Mouse (Mus musculus): ENCODE measurements at regions not wholly inside any gene's neighbourhood (a gene's known extent, or its start where the extent isn't known, plus 50 kb on each side); places are given as distances from the start of the nearest gene placed in this dataset.

DNA sequence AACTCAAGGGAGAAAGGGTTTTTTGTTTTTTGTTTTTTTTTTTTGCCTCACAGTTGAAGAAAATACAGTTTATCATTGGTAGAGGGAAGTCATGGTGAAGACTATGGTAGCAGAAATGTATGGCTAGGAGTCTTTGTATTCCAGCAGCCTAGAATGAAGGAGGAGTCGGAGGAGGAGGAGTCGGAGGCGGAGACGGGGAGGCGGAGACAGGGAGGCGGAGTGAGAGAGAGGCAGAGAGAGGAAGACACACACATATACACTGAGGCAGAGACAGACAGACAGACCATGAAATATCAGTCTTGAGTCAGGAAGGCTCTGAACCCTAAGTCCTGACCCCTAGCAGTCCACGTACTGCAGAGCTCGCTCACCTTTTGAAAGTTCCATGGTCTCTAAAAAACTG lies 95.0 kb upstream of the Fhl2 start:
- no peak overlapping the region for H3K4me2 ChIP-seq (replicated peaks)
- H3K9me3 ChIP-seq: no peaks in the 10 kb centered on the region
- no peak for ATAC-seq (ENCODE audit: insufficient number of reproducible peaks, insufficient read depth, low FRiP score, low TSS enrichment)
- H3K27ac ChIP-seq: no peak overlapping the region
- 87% methylated on average over 8 of the region's 8 CpGs for WGBS
- H3K9ac ChIP-seq: no peak overlapping the region
- H3K27me3 ChIP-seq: no peaks in the 10 kb centered on the region
- H3K4me3 ChIP-seq: no peak overlapping the region
- no peaks in the 10 kb centered on the region for H3K4me1 ChIP-seq
- H3K36me3 ChIP-seq: no peaks in the 10 kb centered on the region

GRCm38 (mm10) chr1:43292561-43292960 lies 95.8 kb upstream of the Fhl2 start:
- H3K27me3 ChIP-seq: no peaks in the 10 kb centered on the region
- no peak overlapping the region for H3K4me3 ChIP-seq
- no peak overlapping the region for H3K4me2 ChIP-seq (replicated peaks)
- ATAC-seq (ENCODE audit: insufficient number of reproducible peaks, insufficient read depth, low FRiP score, low TSS enrichment): no peak
- H3K36me3 ChIP-seq: no peaks in the 10 kb centered on the region
- H3K9ac ChIP-seq: no peak overlapping the region
- H3K9me3 ChIP-seq: no peaks in the 10 kb centered on the region
- no peaks in the 10 kb centered on the region for H3K4me1 ChIP-seq
- WGBS: 88% methylated on average over 2 of the region's 2 CpGs
- no peak overlapping the region for H3K27ac ChIP-seq

GRCm38 (mm10) chr1:43294221-43295012 lies 97.6 kb upstream of the Fhl2 start:
- ATAC-seq (ENCODE audit: insufficient number of reproducible peaks, insufficient read depth, low FRiP score, low TSS enrichment): no peak
- 83% methylated on average over 11 of the region's 11 CpGs for WGBS

DNA sequence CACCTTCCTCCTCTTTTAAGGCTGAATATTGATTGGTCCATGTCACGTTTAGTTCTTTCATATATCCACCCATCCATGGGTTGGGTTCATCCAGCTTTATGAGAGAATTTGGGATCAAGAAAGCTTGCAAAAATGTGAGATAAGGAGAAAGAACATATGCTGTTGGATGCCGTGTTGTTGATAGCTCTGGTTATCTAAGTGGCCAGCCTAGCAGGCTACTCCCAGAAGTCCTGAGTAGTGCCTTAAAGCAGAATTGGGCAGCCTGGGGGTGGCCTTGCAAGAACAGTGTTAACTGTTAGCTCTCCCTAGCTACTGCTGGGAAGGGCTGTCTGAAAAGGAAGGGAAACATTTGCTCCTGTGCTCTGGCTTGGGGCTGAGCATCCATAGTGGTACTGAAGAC lies 100.8 kb upstream of the Fhl2 start:
- Histone ChIP-seq H3K27ac (no peak overlapping the region), H3K27me3 (no peaks in the 10 kb centered on the region), H3K4me1 (peaks cover 6% of the 10 kb centered on the region; the same call in 1 of the 2 replicates), H3K36me3 (no peaks in the 10 kb centered on the region), H3K9ac (no peak overlapping the region), H3K4me2 (replicated peaks) (no peak overlapping the region), H3K4me3 (no peak overlapping the region), H3K9me3 (no peaks in the 10 kb centered on the region)
- no peak for ATAC-seq (ENCODE audit: insufficient number of reproducible peaks, insufficient read depth, low FRiP score, low TSS enrichment)
- 85% methylated on average over 2 of the region's 2 CpGs for WGBS

More at GRCm38 (mm10) chr1:43294221-43295012, 97.6 kb upstream of the Fhl2 start:
- Histone ChIP-seq H3K27ac (no peak overlapping the region), H3K9ac (no peak overlapping the region), H3K4me2 (replicated peaks) (no peak overlapping the region), H3K4me3 (no peak overlapping the region), H3K36me3 (no peaks in the 10 kb centered on the region), H3K4me1 (no peaks in the 10 kb centered on the region), H3K9me3 (no peaks in the 10 kb centered on the region), H3K27me3 (no peaks in the 10 kb centered on the region)

DNA sequence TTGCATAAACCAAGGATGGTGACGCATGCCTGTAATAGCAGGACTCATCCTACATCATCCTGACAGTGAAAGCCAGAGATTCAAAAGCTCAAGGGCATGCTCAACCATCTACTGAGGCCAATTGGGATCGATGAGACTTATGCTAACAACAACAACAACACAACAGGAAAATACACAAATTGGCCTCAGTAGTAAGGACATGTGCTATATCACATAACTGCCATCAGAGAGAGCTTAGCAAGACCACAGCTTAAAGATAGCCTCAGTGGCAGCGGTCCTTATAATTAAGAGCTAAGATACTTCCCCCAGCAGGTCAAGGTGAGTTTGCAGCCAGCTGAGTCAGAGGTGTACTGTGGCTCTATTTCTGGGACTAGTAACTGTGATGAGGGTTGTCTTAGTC lies 102.0 kb upstream of the Fhl2 start:
- Histone ChIP-seq H3K9me3 (no peaks in the 10 kb centered on the region), H3K27ac (no peak overlapping the region), H3K36me3 (no peaks in the 10 kb centered on the region), H3K4me2 (replicated peaks) (no peak overlapping the region), H3K27me3 (no peaks in the 10 kb centered on the region), H3K4me3 (no peak overlapping the region), H3K4me1 (peaks cover 6% of the 10 kb centered on the region; the same call in 1 of the 2 replicates), H3K9ac (no peak overlapping the region)
- ATAC-seq (ENCODE audit: insufficient number of reproducible peaks, insufficient read depth, low FRiP score, low TSS enrichment): no peak
- 91% methylated on average over 3 of the region's 3 CpGs for WGBS

GRCm38 (mm10) chr1:43299490-43300302 lies 102.9 kb upstream of the Fhl2 start:
- no peaks in the 10 kb centered on the region for H3K9me3 ChIP-seq
- H3K4me1 ChIP-seq: peaks cover 6% of the 10 kb centered on the region; the same call in 1 of the 2 replicates
- H3K9ac ChIP-seq: no peak overlapping the region
- 0 out of 2 replicates have a peak, but pooled peaks have one; percentile 44 for ATAC-seq (ENCODE audit: insufficient number of reproducible peaks, insufficient read depth, low FRiP score, low TSS enrichment)
- no peak overlapping the region for H3K4me3 ChIP-seq
- no peak overlapping the region for H3K4me2 ChIP-seq (replicated peaks)
- no peaks in the 10 kb centered on the region for H3K27me3 ChIP-seq
- WGBS: 49% methylated on average over 7 of the region's 7 CpGs
- H3K27ac ChIP-seq: no peak overlapping the region
- H3K36me3 ChIP-seq: no peaks in the 10 kb centered on the region

GRCm38 (mm10) chr1:43300676-43301075 lies 103.9 kb upstream of the Fhl2 start:
- no peaks in the 10 kb centered on the region for H3K9me3 ChIP-seq
- H3K4me3 ChIP-seq: no peak overlapping the region
- 76% methylated on average over 5 of the region's 5 CpGs for WGBS
- no peaks in the 10 kb centered on the region for H3K36me3 ChIP-seq
- H3K27ac ChIP-seq: no peak overlapping the region
- no peak overlapping the region for H3K9ac ChIP-seq
- no peak overlapping the region for H3K4me2 ChIP-seq (replicated peaks)
- H3K4me1 ChIP-seq: peaks cover 6% of the 10 kb centered on the region; the same call in 1 of the 2 replicates
- no peak for ATAC-seq (ENCODE audit: insufficient number of reproducible peaks, insufficient read depth, low FRiP score, low TSS enrichment)
- no peaks in the 10 kb centered on the region for H3K27me3 ChIP-seq

DNA sequence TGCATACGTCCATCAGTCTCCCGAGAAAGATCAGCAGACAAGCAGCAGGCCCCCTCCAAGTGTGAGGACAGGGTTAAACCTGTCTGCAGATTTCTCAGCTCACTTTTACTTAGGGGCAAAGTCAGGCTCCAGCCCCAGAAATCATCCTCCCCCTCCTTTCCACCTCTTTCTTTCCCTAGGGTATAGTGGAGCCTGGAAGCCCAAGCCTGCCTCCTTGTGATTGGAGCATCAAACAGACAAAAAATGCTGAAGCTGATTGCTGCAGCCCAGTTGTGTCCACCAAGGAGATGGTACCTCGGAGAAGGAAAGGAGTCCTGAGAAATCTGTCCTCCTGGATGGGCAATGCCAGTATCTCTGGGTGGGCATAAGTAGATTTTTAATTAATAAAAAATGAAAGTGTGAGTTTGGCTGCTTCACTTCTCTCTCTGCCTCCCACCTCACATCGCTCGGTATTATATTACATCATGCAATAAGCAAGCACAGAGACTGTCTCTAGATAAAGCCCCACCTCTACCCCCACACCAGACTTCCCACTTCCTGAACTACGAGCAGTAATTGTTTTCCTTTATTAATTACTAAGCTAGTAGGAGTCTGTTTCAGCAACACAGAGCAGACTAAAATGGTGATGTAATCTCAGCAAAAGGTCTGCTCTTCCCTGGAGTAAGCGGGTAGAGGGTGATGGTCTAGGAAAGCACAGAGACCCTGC lies 105.2 kb upstream of the Fhl2 start:
- no peaks in the 10 kb centered on the region for H3K27me3 ChIP-seq
- WGBS: 51% methylated on average over 7 of the region's 7 CpGs
- no peak overlapping the region for H3K4me2 ChIP-seq (replicated peaks)
- H3K27ac ChIP-seq: no peak overlapping the region
- no peak overlapping the region for H3K9ac ChIP-seq
- 0 out of 2 replicates have a peak, but pooled peaks have one; percentile 42 for ATAC-seq (ENCODE audit: insufficient number of reproducible peaks, insufficient read depth, low FRiP score, low TSS enrichment)
- H3K4me1 ChIP-seq: peaks cover 6% of the 10 kb centered on the region; the same call in 1 of the 2 replicates
- H3K4me3 ChIP-seq: no peak overlapping the region
- H3K36me3 ChIP-seq: no peaks in the 10 kb centered on the region
- no peaks in the 10 kb centered on the region for H3K9me3 ChIP-seq

DNA sequence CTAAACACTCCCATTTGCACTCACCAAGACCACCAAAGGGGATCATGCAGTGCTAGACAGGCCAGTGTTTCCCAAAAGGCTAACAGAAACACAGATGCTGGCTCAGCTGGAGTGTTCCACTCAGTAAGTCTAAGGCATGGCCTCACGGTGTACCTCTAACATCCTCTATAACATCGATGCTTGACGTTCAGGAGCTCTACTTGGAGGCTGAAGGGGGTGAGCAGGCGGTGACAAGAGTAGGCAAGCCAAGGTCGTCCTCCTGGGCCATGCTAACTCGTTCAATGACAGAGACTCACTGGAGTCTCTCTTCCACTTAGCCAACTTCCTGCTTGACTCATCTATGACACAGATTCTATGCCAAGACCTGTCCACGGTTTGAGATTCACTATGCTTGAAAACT lies 105.9 kb upstream of the Fhl2 start:
- WGBS: 79% methylated on average over 7 of the region's 7 CpGs
- Histone ChIP-seq H3K4me3 (no peak overlapping the region), H3K4me2 (replicated peaks) (no peak overlapping the region)

GRCm38 (mm10) chr1:43305349-43306278 lies 108.8 kb upstream of the Fhl2 start:
- WGBS: 47% methylated on average over 9 of the region's 9 CpGs
- no peak for ATAC-seq (ENCODE audit: insufficient number of reproducible peaks, insufficient read depth, low FRiP score, low TSS enrichment)

More for the DNA sequence above, 105.9 kb upstream of the Fhl2 start:
- ATAC-seq (ENCODE audit: insufficient number of reproducible peaks, insufficient read depth, low FRiP score, low TSS enrichment): no peak
- Histone ChIP-seq H3K27me3 (no peaks in the 10 kb centered on the region), H3K9ac (no peak overlapping the region), H3K36me3 (no peaks in the 10 kb centered on the region), H3K9me3 (no peaks in the 10 kb centered on the region), H3K27ac (no peak overlapping the region), H3K4me1 (peaks cover 6% of the 10 kb centered on the region; the same call in 1 of the 2 replicates)

More at GRCm38 (mm10) chr1:43305349-43306278, 108.8 kb upstream of the Fhl2 start:
- H3K9me3 ChIP-seq: no peaks in the 10 kb centered on the region
- H3K36me3 ChIP-seq: no peaks in the 10 kb centered on the region
- H3K4me3 ChIP-seq: no peak overlapping the region
- H3K27me3 ChIP-seq: no peaks in the 10 kb centered on the region
- H3K27ac ChIP-seq: no peak overlapping the region
- H3K9ac ChIP-seq: no peak overlapping the region
- no peak overlapping the region for H3K4me2 ChIP-seq (replicated peaks)
- H3K4me1 ChIP-seq: peaks cover 11% of the 10 kb centered on the region
